Mouse (Mus musculus): ENCODE data around the gene Osbpl10.
"Not testable (repeated sequence)": the region's sequence is repeated elsewhere in the genome, so short reads cannot be mapped to it uniquely, and the experiment has no call there.

The Osbpl10 gene

DNA sequence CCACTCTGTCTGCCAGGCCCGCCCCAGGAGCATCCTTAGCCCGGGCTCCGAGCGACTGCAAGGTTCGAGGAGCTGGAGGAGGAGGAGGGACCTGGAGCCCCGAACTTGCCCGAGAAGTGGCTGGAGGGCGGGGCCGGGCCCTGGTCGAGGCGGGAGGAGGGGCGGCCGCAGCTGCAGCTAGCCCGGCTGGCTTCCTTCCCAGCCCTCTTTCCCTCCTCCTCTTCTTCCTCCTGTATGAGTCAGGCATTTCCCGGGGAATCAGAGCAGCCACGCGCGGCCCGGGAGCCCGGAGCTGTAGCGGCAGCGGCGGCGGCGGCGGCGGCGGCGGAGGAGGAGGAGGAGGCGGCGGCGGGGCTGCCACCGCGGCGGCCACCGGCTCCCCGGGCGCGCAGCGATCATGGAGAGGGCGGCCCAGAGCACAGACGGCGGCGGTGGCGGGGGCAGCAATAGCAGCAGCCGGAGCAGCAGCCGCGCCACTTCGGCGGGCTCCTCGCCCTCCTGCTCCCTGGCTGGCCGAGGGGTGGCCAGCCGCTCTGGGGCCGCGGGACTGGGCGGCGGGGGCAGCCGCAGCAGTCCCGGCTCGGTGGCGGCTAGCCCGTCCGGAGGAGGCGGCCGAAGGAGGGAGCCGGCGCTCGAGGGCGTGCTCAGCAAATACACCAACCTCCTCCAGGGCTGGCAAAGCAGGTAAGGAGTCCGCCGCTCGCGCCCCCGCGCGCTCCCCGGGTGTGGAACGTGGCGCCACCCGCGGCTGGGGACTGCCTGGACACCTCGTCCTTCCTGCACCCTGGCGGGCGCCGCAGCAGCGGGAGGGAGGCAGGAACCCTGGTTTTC lies at the start of gene Osbpl10:
Gene Osbpl10, plus strand, starts transcription at position 289 of the 831 bp plus-strand sequence.
- DNase-seq, result peak in 1 of 2 experiments; percentile 12

DNA sequence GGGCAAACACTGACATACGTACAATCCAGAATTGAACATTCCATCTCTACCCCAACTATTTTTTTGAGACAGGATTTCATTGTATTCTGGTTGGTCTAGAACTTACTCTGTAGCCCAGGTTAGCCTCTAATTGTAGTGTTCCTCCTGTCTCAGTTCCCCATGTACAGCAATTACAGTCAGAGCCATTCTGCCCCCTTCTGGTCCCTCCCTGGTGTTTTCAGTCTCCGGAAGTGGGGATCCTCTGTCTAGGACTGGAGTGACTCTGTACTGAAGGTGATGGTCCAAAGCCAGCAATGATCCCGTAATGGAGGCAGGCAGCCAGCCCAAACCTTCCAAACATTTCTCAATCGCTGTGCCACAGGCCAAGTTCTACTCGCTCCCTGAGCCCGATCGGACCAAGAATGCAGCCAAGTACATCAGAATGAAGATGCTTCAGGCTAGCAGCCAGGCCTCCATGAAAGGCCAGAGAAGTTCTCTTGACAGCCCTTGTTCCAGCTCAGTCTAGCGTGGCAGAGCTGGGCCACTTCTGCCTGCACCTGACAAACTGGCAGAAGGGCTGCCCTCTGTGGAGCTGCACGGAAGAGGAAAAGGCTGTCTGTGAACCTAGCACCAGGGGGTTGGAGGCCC lies 47.8 kb upstream of the Osbpl10 start:
- peak in 1 of 2 experiments; percentile 14 for DNase-seq

DNA sequence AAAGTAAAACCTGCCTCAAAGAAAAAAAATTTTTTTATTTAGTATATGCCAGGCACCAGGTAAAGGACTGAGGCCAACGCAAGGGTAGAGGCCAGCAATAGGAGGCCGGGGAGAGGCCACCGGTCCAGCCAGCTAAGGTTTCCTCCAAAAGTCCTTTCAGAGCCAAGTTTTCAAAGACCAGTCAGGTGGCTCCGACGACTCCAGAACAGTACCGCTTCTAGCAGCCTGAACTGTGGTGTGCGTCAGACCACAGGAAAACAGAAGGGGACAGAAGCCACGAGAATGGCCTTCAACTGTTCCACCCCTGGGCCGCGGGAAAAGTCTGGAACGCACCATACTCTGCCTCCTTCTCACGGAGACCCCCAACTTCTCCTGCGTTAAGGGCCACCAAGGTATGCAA lies 45.8 kb upstream of the Osbpl10 start:
- no peak for DNase-seq

DNA sequence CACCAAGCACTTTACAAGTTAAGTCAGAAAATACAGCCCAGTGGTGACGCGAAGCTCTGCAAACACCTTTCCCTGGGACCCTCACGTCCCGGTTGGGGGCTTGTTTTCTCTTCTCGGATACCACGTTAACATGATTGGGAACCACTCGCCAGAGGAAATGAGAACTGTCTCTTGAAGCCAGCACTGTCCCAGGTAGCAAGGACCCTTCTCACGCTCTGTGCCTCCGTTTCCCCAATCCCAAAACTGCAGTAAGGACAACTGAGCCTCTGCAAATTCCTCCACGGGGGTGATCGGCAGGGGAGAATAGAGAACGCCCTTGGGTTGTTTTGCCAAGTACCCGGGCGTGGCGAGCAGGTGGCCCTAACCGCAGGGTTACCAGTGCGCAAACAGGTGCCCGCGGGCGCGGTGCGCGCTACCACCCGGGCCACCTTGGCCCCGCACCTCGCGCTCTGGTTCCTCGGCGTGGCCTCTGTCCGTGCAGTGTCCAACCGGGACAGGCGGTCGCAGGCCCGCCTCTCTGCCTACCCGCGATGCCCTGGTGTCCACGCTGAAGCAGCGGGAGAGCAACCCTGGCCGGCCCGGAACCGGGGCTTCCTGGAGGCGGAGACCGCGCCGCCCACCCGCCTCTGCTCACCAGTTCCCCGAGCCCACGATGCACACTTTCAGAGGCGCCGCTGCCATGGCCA lies 45.2 kb upstream of the Osbpl10 start:
- DNase-seq, result no peak

DNA sequence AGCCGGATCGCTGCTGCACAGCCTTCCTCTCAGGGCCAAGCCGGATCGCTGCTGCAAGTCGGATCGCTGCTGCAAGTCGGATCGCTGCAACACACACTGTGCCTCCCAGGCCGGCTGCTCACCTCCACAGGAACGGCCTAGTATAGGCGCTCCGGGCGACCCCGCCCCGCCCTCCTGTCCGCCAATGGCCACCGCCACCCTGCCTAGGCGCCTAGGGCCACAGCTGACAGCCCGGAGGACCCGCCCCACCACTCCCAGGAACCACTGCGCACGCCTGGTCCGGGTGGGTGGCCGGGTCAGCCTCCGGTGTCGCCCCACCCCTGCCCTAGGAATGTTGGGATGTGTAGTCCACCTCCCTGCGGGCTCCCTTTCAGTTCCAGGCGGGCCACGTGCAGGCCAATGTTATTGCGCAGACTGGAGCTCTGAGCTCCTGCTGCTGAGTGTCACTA lies 44.6 kb upstream of the Osbpl10 start, which contains the start of gene Gpd1l:
Gene Gpd1l, minus strand, starts transcription at position 265 of the 449 bp plus-strand sequence.
- DNase-seq, result peak; percentile 86 to 89

DNA sequence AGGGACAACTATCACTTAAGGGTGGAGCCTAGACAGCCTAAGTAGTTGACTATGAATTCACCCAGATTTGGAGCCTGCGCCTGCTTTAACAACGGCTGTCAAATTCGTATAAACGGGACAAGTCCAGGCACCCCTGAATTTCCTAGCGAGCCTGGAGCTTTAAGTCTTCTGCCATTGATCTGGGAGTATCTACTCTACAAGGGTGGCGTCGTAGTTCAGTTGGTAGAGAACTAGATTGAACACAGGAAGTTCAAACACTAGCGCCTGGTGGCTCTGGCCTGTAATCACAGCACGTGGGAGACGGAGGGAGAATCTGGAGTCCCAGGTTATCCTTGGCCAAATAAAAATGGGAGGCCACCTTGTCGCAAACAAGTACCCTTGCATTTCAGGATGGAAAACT lies 44.1 kb upstream of the Osbpl10 start:
- DNase-seq, result peak in 1 of 2 experiments; percentile 12

DNA sequence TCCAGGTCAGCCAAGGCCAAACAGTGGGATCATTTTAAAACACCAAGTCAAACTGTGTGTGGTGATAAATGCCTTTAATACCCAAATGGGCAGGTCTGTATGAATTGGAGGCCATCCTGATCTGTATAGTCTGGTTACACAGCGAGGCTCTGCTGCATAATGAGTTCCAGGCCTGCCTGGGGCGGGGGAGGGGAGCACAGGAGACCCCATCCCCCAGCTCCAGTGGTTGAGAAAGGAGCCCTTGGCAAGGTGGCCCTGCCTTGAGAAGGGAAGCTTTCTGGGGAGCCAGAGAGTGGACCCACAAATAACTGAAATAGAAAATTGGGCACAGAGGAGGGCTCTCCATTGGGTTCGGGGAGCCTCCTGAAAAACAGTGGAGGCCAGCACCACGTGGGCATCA lies 43.0 kb upstream of the Osbpl10 start:
- no peak for DNase-seq

DNA sequence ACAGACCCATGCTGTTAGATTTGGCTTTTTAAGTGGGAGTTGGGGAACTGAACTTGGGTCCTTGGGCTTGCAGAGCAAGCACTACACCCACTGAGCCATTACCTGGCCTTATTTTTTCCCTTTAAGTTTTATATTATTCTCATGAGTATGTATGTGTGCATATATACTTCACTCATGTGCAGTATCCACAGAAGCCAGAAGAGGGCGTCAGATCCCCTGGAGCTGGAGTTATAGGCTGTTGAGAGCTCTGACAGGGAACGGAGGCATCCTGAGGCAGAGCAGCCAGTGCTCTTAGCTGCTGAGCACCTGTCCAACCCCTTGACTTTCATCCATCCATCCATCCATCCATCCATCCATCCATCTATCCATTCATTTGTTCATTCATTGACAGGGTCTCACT lies 41.7 kb upstream of the Osbpl10 start:
- no peak for DNase-seq

DNA sequence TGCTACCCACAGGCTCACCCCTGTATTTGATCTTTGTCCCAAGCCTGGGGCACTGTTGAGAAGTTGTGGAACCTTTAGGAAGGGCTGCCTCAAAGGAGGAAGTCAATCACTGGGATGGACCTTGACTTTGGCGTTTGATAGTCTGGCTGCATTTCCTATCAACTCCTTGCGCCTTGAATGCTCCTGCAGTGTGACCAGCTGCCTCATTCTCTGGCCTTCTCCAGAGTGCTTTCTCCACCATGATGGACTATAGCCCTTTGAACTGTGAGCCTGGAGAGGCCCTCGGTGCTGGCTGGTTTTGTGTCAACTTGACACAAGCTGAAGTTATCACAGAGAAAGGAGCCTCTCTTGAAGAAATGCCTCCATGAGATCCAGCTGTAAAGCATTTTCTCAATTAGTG lies 33.7 kb upstream of the Osbpl10 start:
- no peak for DNase-seq

DNA sequence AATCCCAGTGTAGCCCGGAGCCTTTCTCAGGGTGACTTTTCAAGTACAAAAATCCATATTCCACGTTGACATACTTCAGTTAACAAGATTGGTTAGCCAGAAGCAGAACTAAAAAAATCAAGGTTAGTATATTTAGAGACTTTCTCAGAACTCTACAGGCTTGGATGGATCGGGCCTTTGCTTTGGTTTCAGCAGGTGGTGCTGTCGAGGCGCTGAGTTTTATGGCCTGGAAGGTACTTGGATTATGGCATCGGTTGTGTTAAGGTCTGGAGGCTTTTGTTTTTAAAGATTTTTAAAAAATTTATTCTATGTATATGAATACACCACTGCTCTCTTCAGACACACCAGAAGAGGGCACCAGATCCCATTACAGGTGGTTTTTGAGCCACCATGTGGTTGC lies 32.8 kb upstream of the Osbpl10 start:
- DNase-seq, result no peak

DNA sequence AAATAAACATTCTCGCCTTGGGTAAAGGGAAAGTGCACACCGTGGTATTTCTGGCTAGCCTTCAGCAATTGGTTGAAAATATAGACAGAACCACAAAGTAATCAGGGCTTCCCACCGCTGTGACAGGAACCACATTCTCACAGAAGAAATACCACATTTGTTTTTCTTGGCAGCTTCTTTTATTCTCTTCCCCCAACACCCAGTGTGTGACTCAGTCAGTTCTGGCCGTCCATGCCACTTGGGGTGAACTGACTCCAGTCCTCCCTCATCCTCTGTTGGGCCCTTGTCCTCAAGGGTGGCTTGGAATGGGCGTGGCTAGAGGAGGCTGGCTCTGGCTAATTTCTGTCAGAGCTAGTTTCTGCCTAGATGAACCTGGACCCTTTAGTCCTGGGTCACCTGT lies 30.0 kb upstream of the Osbpl10 start:
- DNase-seq, result no peak

DNA sequence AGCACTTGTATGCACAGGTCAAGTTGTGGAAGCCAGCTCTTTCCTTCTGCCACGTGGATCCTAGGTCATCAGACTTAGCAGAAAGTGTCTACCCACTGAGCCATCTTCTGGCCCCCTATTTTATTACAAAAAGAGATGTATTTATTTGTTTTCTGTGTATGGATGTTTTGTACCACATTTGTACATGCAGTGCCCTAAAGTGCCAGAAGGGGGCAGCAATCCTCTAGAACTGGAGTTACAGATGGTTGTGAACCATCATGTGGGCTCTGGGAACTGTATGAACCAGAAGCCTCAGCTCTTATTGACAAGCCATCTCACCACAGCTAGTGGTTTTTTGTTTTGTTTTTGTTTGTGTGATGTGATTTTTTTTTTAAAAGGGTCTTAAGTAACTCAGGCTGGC lies 25.5 kb upstream of the Osbpl10 start:
- DNase-seq, result no peak

DNA sequence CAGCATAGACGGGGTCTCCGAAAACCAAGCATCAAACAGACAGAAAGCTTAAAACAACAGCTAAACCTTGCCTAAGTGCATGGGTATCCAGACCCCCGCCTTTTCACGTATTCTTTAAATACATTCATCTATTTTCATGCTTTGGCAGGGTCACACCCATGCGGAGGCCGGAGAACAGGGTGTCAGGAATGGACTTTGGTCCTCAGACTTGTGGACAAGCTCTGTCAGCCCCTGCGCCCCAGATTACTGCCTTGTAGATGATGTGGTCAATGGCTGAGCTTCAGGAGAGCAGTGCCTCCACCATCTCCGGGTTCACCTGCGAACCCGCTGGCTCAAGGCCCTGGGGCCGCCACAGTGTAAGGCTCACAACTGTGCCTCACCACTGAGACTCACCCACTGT lies 23.0 kb upstream of the Osbpl10 start:
- no peak for DNase-seq

DNA sequence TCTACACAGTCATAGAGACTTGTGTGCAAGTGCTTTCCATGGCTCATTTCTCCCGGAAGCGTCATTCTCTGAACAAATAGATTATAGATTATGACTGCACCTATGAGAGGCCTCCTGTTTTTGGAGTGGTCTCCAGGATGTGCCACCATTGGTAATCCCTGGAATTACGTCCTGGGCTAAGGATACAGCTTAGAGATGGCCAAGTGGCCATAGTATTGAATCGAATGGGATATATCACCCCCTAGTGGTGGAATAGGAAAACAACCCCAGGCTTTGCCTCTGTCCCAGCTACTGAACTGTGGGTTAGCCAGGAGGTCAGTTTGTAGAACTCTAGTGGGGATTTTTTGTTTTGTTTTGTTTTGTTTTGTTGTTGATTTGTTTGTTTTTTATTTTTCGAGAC lies 21.4 kb upstream of the Osbpl10 start:
- DNase-seq, result no peak

DNA sequence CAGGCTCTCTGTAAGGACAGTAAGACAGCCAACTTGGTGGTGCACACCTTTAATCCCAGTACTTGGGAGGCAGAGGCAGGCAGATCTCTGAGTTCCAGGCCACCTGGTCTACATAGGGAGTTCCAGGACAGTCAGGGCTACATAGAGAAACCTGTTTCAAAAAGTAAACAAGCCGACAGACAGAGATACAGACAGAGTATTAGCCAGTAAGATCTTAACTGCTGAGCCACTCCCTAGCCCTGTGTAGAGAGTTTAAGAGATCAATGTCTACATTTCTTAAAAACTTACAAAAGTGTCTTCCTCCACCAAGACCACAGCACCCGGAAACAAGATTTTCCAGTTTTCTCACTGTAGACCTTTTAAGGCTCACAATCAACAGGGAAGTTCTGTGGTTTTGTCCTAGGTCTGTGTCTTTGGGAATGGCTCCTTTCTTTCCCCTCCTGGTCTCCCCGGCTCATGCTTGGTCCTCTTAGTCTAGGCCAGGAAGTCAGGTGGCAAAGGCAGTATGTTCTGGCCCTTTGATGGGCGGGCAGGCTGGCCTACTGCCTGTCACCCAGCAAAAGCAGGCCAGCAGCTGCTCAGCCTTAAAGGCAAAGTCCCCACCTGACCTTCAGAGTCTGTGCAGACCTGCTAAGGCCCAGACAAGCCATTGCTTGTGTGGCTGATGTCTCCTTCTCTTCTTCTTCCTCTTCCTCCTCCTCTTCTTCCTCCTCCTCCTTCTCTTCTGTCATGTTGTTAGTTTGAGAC lies 18.2 kb upstream of the Osbpl10 start:
- DNase-seq, result no peak

DNA sequence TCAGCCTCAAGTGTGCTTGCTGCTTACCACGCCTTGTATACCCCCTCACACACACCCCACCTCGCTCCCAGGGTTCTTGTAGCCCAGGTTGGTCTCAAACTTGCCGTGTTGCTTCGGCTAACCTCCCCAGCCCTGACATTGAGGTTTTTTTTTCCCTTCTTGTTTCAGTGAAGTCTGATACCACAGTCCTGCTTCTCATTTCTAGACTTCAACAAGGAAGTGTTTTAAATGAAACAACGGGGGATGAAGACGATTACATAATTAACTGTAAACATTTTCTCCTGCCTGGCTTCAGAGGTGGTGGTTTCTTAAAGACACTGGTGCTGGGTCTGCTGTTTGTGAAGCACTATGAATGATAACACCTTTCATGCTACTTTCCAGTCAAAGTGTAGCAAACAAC lies 17.5 kb upstream of the Osbpl10 start:
- DNase-seq, result no peak

DNA sequence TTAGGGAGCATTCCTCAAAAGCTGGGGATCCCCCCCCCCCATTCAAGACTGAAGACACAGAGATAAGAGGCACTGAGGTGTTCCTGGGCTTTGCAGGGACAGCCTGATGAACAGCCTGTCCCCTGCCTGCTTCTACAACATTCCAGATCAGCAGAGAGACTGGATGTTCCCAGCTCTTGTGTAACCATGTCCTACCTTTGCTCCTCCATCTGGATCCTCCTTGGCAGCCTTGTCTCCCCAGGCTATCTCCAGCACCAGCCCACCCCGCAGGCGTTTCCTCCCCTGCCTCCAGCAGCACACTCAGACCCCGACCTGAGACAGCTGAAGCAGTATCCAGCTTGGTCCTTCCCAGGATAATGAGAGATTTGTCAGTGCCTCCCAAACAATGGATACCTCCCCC lies 14.3 kb upstream of the Osbpl10 start:
- no peak for DNase-seq

DNA sequence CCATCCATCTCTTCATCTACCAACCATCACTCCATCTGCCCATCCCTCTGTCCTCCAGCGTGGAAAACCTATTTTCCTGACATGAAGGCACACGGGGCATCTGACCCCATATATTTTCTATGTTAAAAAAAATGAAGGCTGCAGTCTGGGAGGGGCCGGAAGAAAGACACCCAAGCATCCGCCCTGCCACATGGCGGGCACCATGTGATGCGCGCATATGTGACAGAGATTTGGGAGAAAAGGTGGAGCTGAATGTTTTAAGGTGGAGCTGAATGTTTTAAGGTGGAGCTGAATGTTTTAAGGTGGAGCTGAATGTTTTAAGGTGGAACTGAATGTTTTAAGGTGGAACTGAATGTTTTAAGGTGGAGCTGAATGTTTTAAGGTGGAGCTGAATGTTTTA lies 12.1 kb upstream of the Osbpl10 start:
- DNase-seq, result not testable (repeated sequence)

DNA sequence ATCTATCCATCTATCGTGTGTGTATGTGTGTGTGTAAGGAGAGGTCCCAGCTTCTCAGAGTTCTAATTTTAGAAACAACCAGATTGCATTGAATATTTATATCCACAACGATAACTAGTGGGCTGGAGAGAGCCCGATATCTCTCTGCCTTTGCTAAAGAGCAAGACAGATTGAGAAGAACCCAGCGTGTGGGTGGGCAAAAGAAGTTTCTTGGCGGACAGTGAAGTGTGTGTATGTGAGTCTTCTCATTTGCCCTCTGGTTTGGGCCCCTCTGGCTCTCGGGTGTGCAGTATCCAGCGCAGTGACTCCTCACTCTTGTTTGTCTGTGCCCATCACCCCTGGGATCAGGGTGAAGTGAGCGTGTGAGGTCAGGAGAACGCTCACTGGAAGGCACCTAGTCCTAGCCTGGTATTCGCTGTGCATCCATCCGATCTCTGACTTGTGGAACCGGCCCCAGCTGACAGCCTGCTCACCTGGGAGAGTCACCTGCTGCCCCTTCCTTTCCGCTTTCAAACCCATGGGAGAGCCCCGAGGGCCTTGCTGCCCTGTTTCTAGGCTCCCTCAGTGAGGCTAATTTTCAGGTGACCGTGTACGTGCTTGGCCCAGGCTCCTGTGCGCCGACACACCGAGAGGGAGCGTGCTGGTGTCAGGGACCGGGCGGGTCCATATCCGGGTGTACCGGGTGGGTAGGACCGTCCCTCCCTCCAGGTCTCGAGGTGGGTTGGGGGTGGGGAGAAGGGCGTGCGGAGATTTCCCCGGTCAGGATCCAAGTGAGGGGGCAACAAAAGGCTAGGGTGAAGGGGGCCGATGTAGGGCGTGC lies 698 bp upstream of the Osbpl10 start:
- DNase-seq, result no peak

DNA sequence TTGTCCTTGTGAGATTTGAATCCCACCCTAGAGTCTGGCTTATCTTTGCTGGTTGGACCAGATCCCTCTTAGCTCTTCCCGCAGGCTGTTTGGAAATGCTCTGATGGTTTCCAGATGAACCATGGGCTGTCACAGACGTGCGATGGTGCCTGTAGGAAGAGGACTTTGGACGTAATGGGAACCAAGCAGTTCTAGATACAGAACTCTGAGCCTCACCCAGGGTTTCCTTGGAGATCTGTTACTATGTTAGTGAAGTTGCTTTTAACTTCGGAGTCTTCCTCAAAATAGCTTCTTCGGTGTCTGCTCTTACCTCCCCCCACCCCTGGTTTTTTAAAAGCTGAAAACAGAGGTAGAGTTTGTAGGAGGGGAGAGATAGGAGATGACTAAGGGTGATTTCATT lies 1.6 kb downstream of the Osbpl10 start:
- no peak for DNase-seq

DNA sequence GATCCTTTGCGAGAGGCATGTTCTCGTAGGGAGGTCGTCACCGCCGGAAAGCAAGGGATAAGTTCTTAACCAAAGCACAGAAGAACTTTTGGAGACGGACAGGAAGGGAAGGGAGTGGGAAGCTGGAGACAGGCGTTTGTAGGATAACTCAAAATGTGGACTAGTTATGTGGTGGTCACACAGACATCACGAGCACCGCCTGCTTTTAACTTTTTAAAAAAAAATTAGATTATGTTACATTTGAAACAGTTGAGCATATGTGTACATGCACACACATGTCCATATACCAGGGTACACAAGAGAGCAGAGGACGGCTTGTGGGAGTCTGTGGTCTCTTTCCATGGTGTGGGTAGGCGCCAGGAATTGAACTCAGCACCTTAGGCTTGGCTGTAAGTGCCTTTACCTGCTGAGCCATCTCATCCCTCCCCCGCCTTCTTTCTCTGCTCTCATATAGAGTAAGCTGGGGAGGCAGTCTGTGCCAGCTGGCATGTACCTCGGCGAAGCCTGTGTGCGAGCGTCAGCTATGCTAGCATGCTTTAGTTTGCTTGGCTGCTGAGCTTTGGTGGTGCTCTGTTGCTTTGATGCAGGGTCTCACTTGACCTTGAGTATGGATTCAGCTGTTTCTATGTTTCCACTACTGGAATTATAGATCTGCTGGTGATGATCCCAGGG lies 4.5 kb downstream of the Osbpl10 start, which contains the start of gene Rps27rt:
Gene Rps27rt, minus strand, starts transcription at position 51 of the 672 bp plus-strand sequence.
- no peak for DNase-seq

Data from thymus, adult 18-20 months (tissue).